Mouse (Mus musculus) heart, postnatal 36 days (tissue): Measurements from ENCODE around the gene Bend3. TPM values are rescaled to one million over a fixed set of nuclear protein-coding genes. Genes with fewer than 3 reads are reported as not detected.

Source experiments
- DNase-seq, 2 experiments: peaks; one replicate each; pipeline ENCODE4 v3.0.0; 2021 to 2022
- intact Hi-C: fragments of 180-260 bp; cut with DNase I; formaldehyde crosslinking; loops from one replicate; pipeline ENCODE4 v1.15.1; 2025
- total RNA-seq, 2 experiments: library from RNA; stranded (reverse); gene quantifications; 2 replicates each; pipeline ENCODE4 v1.2.3; 2021

Gene Bend3
- total RNA-seq, 2 experiments from 2014 or later: 5.0 to 7.6 TPM

DNA sequence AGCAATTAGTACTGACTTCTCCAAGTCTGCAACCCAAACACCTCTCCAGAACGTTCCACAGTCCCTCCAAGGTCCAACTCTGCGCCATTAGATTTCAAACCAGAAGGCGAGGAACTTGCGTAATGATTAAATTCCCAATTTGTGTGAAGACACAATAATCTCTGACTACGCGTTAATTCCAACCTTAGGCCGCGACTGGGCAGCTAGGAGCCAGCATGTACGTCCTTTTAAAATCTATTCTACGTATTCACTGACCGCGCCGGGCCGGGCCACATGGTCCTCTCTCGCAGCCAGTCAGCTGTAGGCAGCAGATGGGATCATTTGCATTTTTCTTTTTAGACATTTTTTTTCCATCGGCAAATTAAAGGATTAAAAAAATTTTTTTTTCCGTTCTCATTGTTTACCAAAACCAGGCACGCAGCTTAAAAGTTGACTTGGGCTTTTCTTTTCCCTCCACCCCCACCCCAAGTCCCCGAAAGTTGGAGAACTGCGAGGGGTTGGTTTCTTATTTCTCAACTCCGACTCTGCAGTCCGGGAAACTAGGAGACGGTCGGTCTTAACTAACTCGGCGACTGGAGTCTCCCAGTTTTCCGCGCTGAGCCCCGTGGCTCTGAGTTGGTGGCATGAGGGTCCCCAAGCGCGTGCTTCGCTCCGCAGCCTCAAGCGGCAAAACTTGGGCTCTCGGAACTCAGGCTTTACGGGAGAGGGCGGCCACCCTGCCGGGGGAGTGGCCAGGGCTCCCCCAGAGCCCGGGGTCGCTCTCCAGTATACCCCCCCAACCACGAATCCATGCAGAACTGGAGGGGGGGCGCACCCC lies 558 bp upstream of the Bend3 start:
- intact Hi-C loops: loop anchor here (2.0 to 5.0 kb wide), 3 partner anchors 25 to 306 kb away; partner anchors contain the start of genes 9030612E09Rik, Pdss2 and Sobp
- DNase-seq: peak; percentile 50 to 56

DNA sequence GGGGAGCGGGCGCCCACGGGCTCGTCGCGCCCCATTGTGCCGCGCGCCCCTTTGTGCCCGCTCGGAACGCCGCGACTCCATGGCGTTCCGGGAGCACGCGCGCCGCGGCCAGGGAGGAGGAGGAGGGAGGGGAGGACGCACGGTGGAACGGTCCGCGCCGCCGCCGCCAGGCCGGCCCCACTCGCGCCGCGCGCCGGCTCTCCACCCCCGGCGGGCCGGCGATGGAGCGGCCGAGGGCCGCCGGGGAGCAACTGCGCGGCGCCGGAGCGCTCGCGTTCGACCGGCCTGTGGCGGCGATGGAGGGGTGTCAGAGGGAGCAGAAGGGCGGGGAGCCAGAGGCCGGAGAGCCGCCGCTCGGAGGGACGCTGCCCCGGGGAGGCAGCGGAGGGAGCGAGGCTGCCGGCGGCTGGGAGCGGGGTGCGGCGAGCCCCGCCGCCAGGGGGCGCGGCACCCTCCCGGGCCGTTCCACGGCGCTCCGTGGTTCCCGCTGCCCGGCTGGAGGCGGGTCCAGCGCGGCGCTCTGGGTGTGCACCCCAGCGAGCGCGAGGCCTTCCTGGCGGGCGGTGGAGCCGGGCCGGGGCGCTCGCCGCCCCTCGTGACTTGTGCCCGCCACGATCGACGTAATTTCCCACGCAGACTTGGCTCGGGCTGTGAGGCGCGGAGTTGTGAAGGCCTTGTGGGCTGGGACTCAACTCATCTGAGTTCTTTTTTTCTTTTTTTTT lies 966 bp downstream of the Bend3 start:
- intact Hi-C loops: loop anchor here (1.0 to 5.0 kb wide), 4 partner anchors 27 to 307 kb away; partner anchors contain the start of genes 1700021F05Rik, 9030612E09Rik, Pdss2 and Sobp
- DNase-seq: peak; percentile 89 to 92

- no peak for DNase-seq
- intact Hi-C loops: no loop called here
Observed at GRCm38 (mm10) chr10:43480227-43480849, 1.7 kb downstream of the Bend3 start.

DNA sequence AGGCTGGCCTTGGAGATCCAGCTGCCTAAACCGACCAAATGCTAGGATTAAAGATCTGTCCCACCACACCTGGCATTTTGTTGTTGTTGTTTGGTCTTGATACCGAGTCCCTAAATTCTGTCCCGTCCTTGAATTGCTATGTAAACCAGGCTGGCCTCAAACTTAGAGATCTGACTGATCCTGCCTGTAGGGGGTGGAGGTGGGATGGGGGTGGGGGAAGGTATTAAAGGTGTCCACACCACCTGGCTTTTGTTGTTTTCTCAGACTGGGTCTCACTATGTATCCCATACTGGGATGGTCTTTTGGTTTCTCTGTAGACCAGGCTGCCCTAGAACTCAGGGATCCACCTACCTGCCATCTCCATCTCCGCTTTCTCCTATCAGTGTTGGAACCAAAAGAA lies 2.5 kb downstream of the Bend3 start:
- no peak for DNase-seq
- intact Hi-C loops: no loop called here

- DNase-seq: no peak
- intact Hi-C loops: loop anchor here (1.0 kb wide), 1 partner anchor 35 kb away; no protein-coding TSS in a partner anchor
Observed at GRCm38 (mm10) chr10:43482021-43482420, 3.4 kb downstream of the Bend3 start.

- intact Hi-C loops: no loop called here
- DNase-seq: peak; percentile 46 to 57
Observed at GRCm38 (mm10) chr10:43483426-43483995, 4.9 kb downstream of the Bend3 start.

- DNase-seq: no peak
- intact Hi-C loops: no loop called here
Observed at GRCm38 (mm10) chr10:43485751-43486268, 7.2 kb downstream of the Bend3 start.

- no peak for DNase-seq
- intact Hi-C loops: no loop called here
Observed at GRCm38 (mm10) chr10:43487441-43488010, 8.9 kb downstream of the Bend3 start.

- intact Hi-C loops: no loop called here
- DNase-seq: no peak
Observed at GRCm38 (mm10) chr10:43488258-43488657, 9.6 kb downstream of the Bend3 start.

- no peak for DNase-seq
- intact Hi-C loops: no loop called here
Observed at GRCm38 (mm10) chr10:43489139-43489538, 10.5 kb downstream of the Bend3 start.

DNA sequence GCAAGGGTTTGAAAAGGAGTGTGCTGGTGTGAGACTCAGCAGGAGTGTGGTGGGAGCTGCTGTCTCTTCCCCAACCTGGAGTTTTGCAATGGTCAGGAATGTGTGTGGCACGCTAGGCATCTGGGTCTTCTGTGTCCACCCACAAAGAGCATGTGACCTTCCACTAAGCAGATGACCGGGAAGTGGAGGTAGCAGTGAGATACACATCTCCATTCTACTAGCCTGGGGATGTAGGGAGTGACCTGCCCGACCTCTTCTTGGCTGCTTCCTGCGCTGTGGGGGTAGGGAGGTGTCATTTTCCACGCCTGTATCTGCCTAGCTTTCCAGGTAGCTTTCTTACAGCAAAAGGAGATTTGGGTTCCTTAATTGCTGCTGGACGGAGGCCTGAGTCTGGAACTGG lies 10.9 kb downstream of the Bend3 start:
- DNase-seq: no peak
- intact Hi-C loops: no loop called here

DNA sequence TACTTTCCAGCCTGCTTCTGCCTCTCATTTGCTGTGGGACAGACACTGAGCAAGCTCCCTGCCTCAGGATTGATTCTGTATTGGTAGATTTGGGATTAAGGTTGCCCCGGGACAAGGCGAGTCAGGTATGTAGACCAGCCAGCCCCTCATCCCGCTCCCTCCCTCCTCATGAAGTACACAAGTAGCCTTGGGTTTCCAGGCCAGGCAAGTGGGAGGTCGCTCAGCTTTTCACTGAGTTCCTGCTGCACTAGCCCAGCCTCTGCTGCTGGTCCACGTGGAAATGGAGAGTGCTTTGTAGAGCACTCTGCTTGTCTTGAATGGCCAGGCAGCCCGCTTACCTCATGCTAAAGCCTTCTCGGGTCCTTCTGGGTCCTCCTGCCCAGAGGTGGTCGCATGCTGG lies 11.4 kb downstream of the Bend3 start:
- DNase-seq: no peak
- intact Hi-C loops: no loop called here

GRCm38 (mm10) chr10:43490846-43491245 lies 12.2 kb downstream of the Bend3 start:
- DNase-seq: no peak
- intact Hi-C loops: no loop called here

GRCm38 (mm10) chr10:43502599-43502998 lies 24.0 kb downstream of the Bend3 start:
- intact Hi-C loops: no loop called here

DNA sequence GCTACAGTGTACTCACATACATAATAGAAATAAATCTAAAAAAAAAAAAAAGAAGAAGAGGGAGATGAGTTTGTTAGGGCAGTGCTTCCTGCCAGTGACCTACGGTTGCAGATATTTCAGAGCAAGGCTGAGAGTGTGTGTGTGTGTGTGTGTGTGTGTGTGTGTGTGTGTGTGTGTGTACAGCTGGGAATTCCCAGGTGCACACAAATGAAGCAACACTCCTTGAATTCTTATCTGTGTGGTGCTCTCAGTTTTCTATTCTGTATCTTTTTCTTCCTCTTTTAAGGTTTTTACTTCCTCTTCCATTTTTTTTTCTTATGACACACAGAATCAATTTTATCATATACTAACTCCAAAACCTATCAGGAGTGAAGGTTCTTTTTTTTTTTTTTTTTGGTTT lies 25.7 kb downstream of the Bend3 start:
- DNase-seq: no peak
- intact Hi-C loops: no loop called here

More at GRCm38 (mm10) chr10:43502599-43502998, 24.0 kb downstream of the Bend3 start:
- DNase-seq: no peak

DNA sequence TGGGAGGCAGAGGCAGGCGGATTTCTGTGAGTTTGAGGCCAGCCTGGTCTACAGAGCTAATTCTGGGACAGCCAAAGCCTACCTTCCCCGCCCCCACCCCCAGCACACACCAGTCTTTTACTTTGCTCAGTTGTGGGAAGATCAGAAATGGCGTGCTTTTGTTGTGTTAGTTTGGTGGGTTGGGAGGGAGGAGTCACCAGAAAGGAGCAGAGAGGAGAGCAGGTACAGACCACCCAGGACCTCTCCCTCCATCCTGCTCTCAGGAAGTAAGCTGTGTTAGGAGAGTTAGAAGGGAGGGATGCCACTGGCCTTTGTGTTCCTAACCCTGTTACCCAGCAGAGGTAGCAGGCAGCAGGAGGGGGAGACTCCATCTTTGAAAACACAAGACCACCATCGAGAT lies 28.4 kb downstream of the Bend3 start:
- no peak for DNase-seq
- intact Hi-C loops: no loop called here

- DNase-seq: no peak
- intact Hi-C loops: no loop called here
Observed at GRCm38 (mm10) chr10:43509228-43509627, 30.6 kb downstream of the Bend3 start.

- no peak for DNase-seq
- intact Hi-C loops: no loop called here
Observed at GRCm38 (mm10) chr10:43512976-43513375, 34.3 kb downstream of the Bend3 start.

GRCm38 (mm10) chr10:43516992-43517660 lies 38.5 kb downstream of the Bend3 start:
- intact Hi-C loops: loop anchor here (1.0 kb wide), 1 partner anchor 35 kb away; no protein-coding TSS in a partner anchor
- no peak for DNase-seq

- peak; percentile 35 to 48 for DNase-seq
- intact Hi-C loops: loop anchor here (1.0 kb wide), 1 partner anchor 36 kb away; no protein-coding TSS in a partner anchor
Observed at GRCm38 (mm10) chr10:43517836-43518235, 39.2 kb downstream of the Bend3 start.
